Mouse (Mus musculus): ENCODE data around the gene Jpt2.
"Not testable (repeated sequence)": the region's sequence is repeated elsewhere in the genome, so short reads cannot be mapped to it uniquely, and the experiment has no call there.

Jpt2 gene

GRCm38 (mm10) chr17:24960135-24960851 is at the start of gene Jpt2:
Gene Jpt2 (minus strand): TSS chr17:24960689.
- in situ Hi-C loops (cut with MseI, MboI) = no loop called here

GRCm38 (mm10) chr17:25007480-25007879 is 47.0 kb upstream of the Jpt2 start:
- in situ Hi-C loops (cut with MseI, MboI) = no loop called here

- in situ Hi-C loops (cut with MseI, MboI) = no loop called here
These were observed 44.6 kb upstream of the Jpt2 start for GRCm38 (mm10) chr17:25005102-25005501.

GRCm38 (mm10) chr17:24994721-24995120 is 34.2 kb upstream of the Jpt2 start:
- in situ Hi-C loops (cut with MseI, MboI) = no loop called here

GRCm38 (mm10) chr17:24987221-24987620 is 26.7 kb upstream of the Jpt2 start:
- in situ Hi-C loops (cut with MseI, MboI) = no loop called here

- in situ Hi-C loops (cut with MseI, MboI) = no loop called here
These were observed 595 bp upstream of the Jpt2 start for GRCm38 (mm10) chr17:24960852-24961715.

- in situ Hi-C loops (cut with MseI, MboI) = no loop called here
These were observed 1.1 kb downstream of the Jpt2 start for GRCm38 (mm10) chr17:24959371-24959770.

GRCm38 (mm10) chr17:24953291-24953690 is 7.2 kb downstream of the Jpt2 start:
- in situ Hi-C loops (cut with MseI, MboI) = no loop called here

- in situ Hi-C loops (cut with MseI, MboI) = no loop called here
These were observed 9.8 kb downstream of the Jpt2 start for GRCm38 (mm10) chr17:24950671-24951070.

- in situ Hi-C loops (cut with MseI, MboI) = no loop called here
These were observed 12.3 kb downstream of the Jpt2 start for GRCm38 (mm10) chr17:24948204-24948603.

- in situ Hi-C loops (cut with MseI, MboI) = not testable (repeated sequence)
These were observed 16.9 kb downstream of the Jpt2 start for GRCm38 (mm10) chr17:24943589-24943988.

- in situ Hi-C loops (cut with MseI, MboI) = no loop called here
These were observed 17.5 kb downstream of the Jpt2 start for GRCm38 (mm10) chr17:24943036-24943435.

GRCm38 (mm10) chr17:24942453-24942852 is 18.0 kb downstream of the Jpt2 start:
- in situ Hi-C loops (cut with MseI, MboI) = not testable (repeated sequence)

GRCm38 (mm10) chr17:24937266-24937665 is 23.2 kb downstream of the Jpt2 start:
- in situ Hi-C loops (cut with MseI, MboI) = no loop called here

GRCm38 (mm10) chr17:24936259-24937237 is 23.9 kb downstream of the Jpt2 start, which contains the start of gene Mapk8ip3:
Gene Mapk8ip3 (minus strand): TSS chr17:24936977.
- in situ Hi-C loops (cut with MseI, MboI) = no loop called here

GRCm38 (mm10) chr17:24935666-24936065 is 24.8 kb downstream of the Jpt2 start:
- in situ Hi-C loops (cut with MseI, MboI) = no loop called here

GRCm38 (mm10) chr17:24934926-24935325 is 25.6 kb downstream of the Jpt2 start:
- in situ Hi-C loops (cut with MseI, MboI) = no loop called here

- in situ Hi-C loops (cut with MseI, MboI) = no loop called here
These were observed 27.3 kb downstream of the Jpt2 start for GRCm38 (mm10) chr17:24933163-24933562.

GRCm38 (mm10) chr17:24932431-24932830 is 28.1 kb downstream of the Jpt2 start:
- in situ Hi-C loops (cut with MseI, MboI) = no loop called here

GRCm38 (mm10) chr17:24929506-24929905 is 31.0 kb downstream of the Jpt2 start:
- in situ Hi-C loops (cut with MseI, MboI) = no loop called here

GRCm38 (mm10) chr17:24923246-24923645 is 37.2 kb downstream of the Jpt2 start:
- in situ Hi-C loops (cut with MseI, MboI) = no loop called here

- in situ Hi-C loops (cut with MseI, MboI) = no loop called here
These were observed 46.5 kb downstream of the Jpt2 start for GRCm38 (mm10) chr17:24913984-24914383.
